Mouse (Mus musculus) lung, embryonic 14.5 days (tissue): ENCODE measurements at regions not wholly inside any gene's neighbourhood (a gene's known extent, or its start where the extent isn't known, plus 50 kb on each side); places are given as distances from the start of the nearest gene placed in this dataset.

ENCODE experiments used
- ATAC-seq: fragments of 200-750 bp; cut with Nextera tagmentation; 2 replicates; pipeline ENCODE4 v1.8.0; 2017; ENCODE audit warnings: mild to moderate bottlenecking, moderate TSS enrichment, moderate library complexity; ENCODE audit not compliant: insufficient read depth
- DNase-seq: peaks from one replicate; pipeline ENCODE4 v3.0.0-alpha.2; 2015
- H3K27ac ChIP-seq: fragments of 300-500 bp; sonication (generic); 2 replicates; pipeline ENCODE4 v1.5.1; 2014; ENCODE audit warnings: low read depth, mild to moderate bottlenecking, moderate library complexity
- H3K27me3 ChIP-seq: fragments of 300-500 bp; sonication (generic); 2 replicates; pipeline ENCODE4 v1.6.1; 2014; ENCODE audit warnings: low read length, control low read depth; ENCODE audit not compliant: insufficient read depth
- H3K36me3 ChIP-seq: fragments of 300-500 bp; sonication (generic); 2 replicates; pipeline ENCODE4 v1.6.1; 2014; ENCODE audit warnings: control low read depth; ENCODE audit not compliant: insufficient read depth
- H3K4me1 ChIP-seq: fragments of 300-500 bp; sonication (generic); 2 replicates; pipeline ENCODE4 v1.6.1; 2014; ENCODE audit warnings: antibody characterized with exemption, control low read depth; ENCODE audit not compliant: insufficient read depth
- H3K4me2 ChIP-seq: fragments of 300-500 bp; sonication (generic); 2 replicates; pipeline ENCODE4 v1.6.1; 2014; ENCODE audit warnings: mild to moderate bottlenecking
- H3K4me3 ChIP-seq: fragments of 300-500 bp; sonication (generic); 2 replicates; pipeline ENCODE4 v1.5.1; 2014; ENCODE audit warnings: low read depth, low read length
- H3K9ac ChIP-seq: fragments of 300-500 bp; sonication (generic); 2 replicates; pipeline ENCODE4 v1.6.1; 2014
- H3K9me3 ChIP-seq: fragments of 300-500 bp; sonication (generic); 2 replicates; pipeline ENCODE4 v1.6.1; 2016; ENCODE audit warnings: low read depth, low read length, control low read depth
- CTCF ChIP-seq: IDR thresholded peaks from 2 replicates; pipeline ENCODE4 v1.5.1; 2016; ENCODE audit warnings: antibody characterized with exemption, low read depth
- WGBS: fragments of 180-500 bp; shearing (Covaris S2); extraction: QIAGEN DNeasy Blood & Tissue Kit; methylation state at CpG from one replicate; pipeline ENCODE4 v1.1.7; 2014; 5-methylcytosine and 5-hydroxymethylcytosine counted together

DNA sequence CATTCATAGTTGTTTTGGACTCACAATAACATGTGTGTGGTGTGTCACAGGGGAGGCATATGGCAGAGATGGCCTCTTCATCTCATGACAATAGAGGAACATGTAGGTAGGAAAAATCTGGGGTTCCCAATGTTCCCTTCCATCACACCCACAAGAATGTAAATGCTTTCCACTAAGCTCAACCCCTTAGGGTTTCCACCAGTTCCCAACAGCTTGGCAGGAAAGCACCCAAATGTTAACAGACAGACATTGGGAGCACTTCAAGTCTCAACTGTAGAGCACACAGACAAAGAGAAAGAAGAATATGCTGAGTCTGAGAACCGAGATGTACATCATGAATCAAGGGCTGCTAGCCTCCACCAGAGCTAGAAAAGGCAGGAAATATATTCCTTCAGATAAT is 339.7 kb upstream of the Actbl2 start:
- Histone ChIP-seq H3K9me3 (no peaks in the 10 kb centered on the region), H3K36me3 (no peaks in the 10 kb centered on the region), H3K9ac (no peak overlapping the region), H3K27me3 (no peaks in the 10 kb centered on the region), H3K4me2 (no peak overlapping the region), H3K27ac (no peak overlapping the region), H3K4me3 (no peak overlapping the region), H3K4me1 (no peaks in the 10 kb centered on the region)
- WGBS, result 74% methylated on average over 1 of the region's 1 CpGs
- no peak for TF ChIP-seq CTCF
- no peak for DNase-seq
- no peak for ATAC-seq

- H3K9me3 ChIP-seq, result no peaks in the 10 kb centered on the region
- DNase-seq (no peak), ATAC-seq (no peak)
- H3K4me2 ChIP-seq, result no peak overlapping the region
- H3K27me3 ChIP-seq, result no peaks in the 10 kb centered on the region
- no peak overlapping the region for H3K27ac ChIP-seq
- no peak overlapping the region for H3K9ac ChIP-seq
- H3K4me3 ChIP-seq, result no peak overlapping the region
- TF ChIP-seq CTCF, result no peak
- H3K36me3 ChIP-seq, result no peaks in the 10 kb centered on the region
- WGBS, result 92% methylated on average over 5 of the region's 5 CpGs
- H3K4me1 ChIP-seq, result no peaks in the 10 kb centered on the region
Measured at GRCm38 (mm10) chr13:110923936-110924335, 330.9 kb upstream of the Actbl2 start.

- Histone ChIP-seq H3K9ac (no peak overlapping the region), H3K9me3 (no peaks in the 10 kb centered on the region), H3K27me3 (no peaks in the 10 kb centered on the region), H3K4me2 (no peak overlapping the region), H3K4me1 (no peaks in the 10 kb centered on the region), H3K36me3 (no peaks in the 10 kb centered on the region), H3K4me3 (no peak overlapping the region), H3K27ac (no peak overlapping the region)
- DNase-seq (peak; percentile 29), ATAC-seq (no peak)
- 72% methylated on average over 3 of the region's 3 CpGs for WGBS
- no peak for TF ChIP-seq CTCF
Measured at GRCm38 (mm10) chr13:110924897-110925296, 329.9 kb upstream of the Actbl2 start.

DNA sequence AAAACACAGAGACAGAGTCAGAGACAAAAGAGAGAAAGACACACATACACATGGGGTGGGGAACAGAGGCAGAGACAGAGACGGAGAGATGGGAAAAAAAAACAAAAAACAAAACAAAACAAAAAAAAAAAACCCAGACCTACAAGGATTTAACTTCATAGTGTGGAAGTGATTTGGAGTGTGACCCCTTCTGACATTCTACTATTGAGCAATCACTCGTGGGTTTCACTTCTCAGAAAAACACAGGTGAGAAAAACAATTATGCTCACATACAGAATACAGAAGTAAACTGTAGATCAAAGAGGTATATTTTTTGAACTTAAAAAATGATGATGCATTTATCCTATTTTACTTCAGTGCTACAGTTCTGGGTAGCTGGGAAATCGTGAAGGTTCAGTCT is 326.7 kb upstream of the Actbl2 start:
- DNase-seq (no peak), ATAC-seq (no peak)
- no peak overlapping the region for H3K4me3 ChIP-seq
- no peaks in the 10 kb centered on the region for H3K9me3 ChIP-seq
- 76% methylated on average over 3 of the region's 3 CpGs for WGBS
- H3K36me3 ChIP-seq, result no peaks in the 10 kb centered on the region
- no peaks in the 10 kb centered on the region for H3K4me1 ChIP-seq
- H3K27me3 ChIP-seq, result no peaks in the 10 kb centered on the region
- no peak overlapping the region for H3K9ac ChIP-seq
- no peak overlapping the region for H3K27ac ChIP-seq
- no peak overlapping the region for H3K4me2 ChIP-seq
- TF ChIP-seq CTCF, result no peak

DNA sequence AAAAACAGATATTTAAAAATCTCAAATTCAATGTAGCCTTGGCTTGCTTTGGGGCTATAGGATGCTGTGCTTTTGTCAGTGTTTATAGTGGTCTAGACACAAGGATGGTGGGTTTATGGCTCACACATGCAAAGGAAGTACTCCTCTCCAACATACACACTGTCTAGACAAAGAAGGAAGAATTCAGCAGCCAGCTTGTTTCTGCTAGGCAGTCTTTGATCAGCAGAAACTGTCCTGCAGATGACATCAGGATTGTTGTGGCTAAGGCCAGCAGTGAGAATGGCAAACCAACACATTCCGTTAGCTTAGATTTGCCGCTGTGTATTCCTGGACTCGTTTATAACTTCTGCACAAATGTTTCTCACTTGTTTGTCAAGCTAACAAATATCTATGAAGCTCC is 325.9 kb upstream of the Actbl2 start:
- Histone ChIP-seq H3K27me3 (no peaks in the 10 kb centered on the region), H3K4me1 (no peaks in the 10 kb centered on the region), H3K27ac (0 out of 2 replicates have a peak overlapping the region, but pooled peaks have one; percentile 13), H3K4me2 (no peak overlapping the region), H3K4me3 (no peak overlapping the region), H3K36me3 (no peaks in the 10 kb centered on the region), H3K9ac (no peak overlapping the region), H3K9me3 (no peaks in the 10 kb centered on the region)
- WGBS, result 51% methylated on average over 3 of the region's 3 CpGs
- TF ChIP-seq CTCF, result no peak
- peak; percentile 52 for DNase-seq
- ATAC-seq, result peak; percentile 54

DNA sequence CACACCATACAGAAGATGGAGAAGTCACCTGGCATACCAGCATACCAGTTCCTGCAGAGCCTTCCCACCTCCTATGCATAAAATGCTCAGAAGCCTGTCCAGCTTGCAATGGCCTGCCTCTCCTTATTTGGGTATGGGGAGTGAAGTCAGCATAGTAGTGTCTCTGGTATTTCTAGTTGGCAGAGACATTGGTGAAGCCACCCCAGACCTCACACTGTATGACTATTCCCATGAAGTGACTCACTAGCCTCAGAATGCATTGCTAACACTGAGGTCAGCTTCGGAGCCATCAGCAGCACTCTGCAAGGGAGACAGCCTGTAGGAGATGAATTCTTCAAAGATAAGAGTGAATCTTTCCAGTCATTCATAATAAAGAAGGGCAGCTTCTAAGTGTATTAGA is 325.2 kb upstream of the Actbl2 start:
- Histone ChIP-seq H3K4me3 (no peak overlapping the region), H3K9me3 (no peaks in the 10 kb centered on the region), H3K36me3 (no peaks in the 10 kb centered on the region), H3K27ac (0 out of 2 replicates have a peak overlapping the region, but pooled peaks have one; percentile 13), H3K9ac (no peak overlapping the region), H3K4me1 (no peaks in the 10 kb centered on the region), H3K27me3 (no peaks in the 10 kb centered on the region), H3K4me2 (no peak overlapping the region)
- DNase-seq (peak; percentile 46), ATAC-seq (peak; percentile 83)
- TF ChIP-seq CTCF, result no peak
- WGBS, result 57% methylated on average over 1 of the region's 1 CpGs

DNA sequence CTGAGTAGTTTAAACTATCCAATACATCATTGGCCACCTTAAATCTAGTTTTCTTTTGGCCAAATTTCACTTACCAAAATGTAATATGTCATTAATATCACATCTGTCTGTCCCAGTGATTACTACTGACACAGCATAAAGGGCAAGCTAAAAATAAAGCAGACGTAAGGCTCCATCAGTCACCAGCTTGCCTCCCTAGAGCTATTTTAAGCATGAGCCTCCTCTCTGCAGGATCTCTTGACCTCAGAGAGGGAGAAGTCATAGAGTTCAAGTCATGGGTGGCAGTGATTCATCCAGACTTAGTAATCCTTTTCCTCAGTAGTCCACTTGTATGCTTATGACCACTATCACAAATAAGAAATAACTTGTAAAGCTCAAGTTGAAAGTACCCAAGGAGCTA is 313.2 kb upstream of the Actbl2 start:
- no peaks in the 10 kb centered on the region for H3K9me3 ChIP-seq
- no peak for TF ChIP-seq CTCF
- no peaks in the 10 kb centered on the region for H3K36me3 ChIP-seq
- H3K4me2 ChIP-seq, result no peak overlapping the region
- 66% methylated on average over 1 of the region's 1 CpGs for WGBS
- no peak for ATAC-seq
- no peak for DNase-seq
- no peak overlapping the region for H3K4me3 ChIP-seq
- no peak overlapping the region for H3K9ac ChIP-seq
- H3K4me1 ChIP-seq, result no peaks in the 10 kb centered on the region
- H3K27ac ChIP-seq, result no peak overlapping the region
- no peaks in the 10 kb centered on the region for H3K27me3 ChIP-seq

DNA sequence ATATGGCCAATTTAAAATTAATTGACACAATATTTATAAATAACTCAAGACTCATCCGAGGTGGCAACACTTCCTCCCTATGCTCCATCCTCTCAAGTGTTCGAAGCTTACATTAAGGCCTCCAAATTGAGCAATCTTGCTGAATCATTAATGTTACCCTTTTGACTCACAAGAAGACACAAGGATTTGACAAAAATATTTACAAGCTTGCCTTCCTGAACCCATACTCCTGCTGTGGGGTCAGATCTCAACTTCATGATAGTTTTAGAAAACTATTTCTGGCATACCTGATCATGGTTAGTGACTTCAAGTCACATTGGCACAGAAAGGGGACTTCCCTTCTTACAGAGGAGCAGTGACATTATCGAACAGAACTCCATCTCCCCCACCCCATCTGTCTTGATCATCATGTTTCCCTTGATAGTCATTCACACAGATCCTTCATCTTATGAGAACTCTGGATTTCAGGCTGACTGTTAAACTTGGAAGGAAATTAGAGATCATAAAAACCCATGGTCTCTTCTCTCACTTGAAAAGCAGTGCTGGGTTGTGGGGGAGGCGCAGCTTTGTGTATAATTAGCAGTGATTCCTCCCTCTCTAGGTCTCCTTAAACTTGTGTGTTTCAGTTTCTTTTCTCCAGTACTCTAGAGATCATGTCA is 311.7 kb upstream of the Actbl2 start:
- Histone ChIP-seq H3K27ac (no peak overlapping the region), H3K4me2 (no peak overlapping the region), H3K9me3 (no peaks in the 10 kb centered on the region), H3K4me1 (no peaks in the 10 kb centered on the region), H3K9ac (no peak overlapping the region), H3K36me3 (no peaks in the 10 kb centered on the region), H3K27me3 (no peaks in the 10 kb centered on the region), H3K4me3 (no peak overlapping the region)
- TF ChIP-seq CTCF, result no peak
- 79% methylated on average over 4 of the region's 4 CpGs for WGBS
- DNase-seq (no peak), ATAC-seq (no peak)
